Mouse (Mus musculus) intestine, embryonic 14.5 days (tissue): Measurements from ENCODE around the gene Cyp27b1. TPM values are rescaled to one million over a fixed set of nuclear protein-coding genes. Genes with fewer than 3 reads are reported as not detected.
"Not testable (repeated sequence)": the region's sequence is repeated elsewhere in the genome, so short reads cannot be mapped to it uniquely, and the experiment has no call there.

Experiments used
- ATAC-seq: fragments of 200-750 bp; cut with Nextera tagmentation; replicated peaks from 2 replicates; pipeline ENCODE4 v1.8.0; 2017; ENCODE audit warnings: low read depth, moderate number of reproducible peaks, moderate TSS enrichment, moderate library complexity; ENCODE audit not compliant: low FRiP score, low TSS enrichment
- DNase-seq: peaks from one replicate; pipeline ENCODE4 v3.0.0-alpha.2; 2018; ENCODE audit warnings: low spot score
- H3K27ac ChIP-seq: fragments of 300-500 bp; sonication (generic); 2 replicates; pipeline ENCODE4 v1.5.1; 2014; ENCODE audit warnings: low read depth, mild to moderate bottlenecking, control low read depth
- H3K27me3 ChIP-seq: fragments of 300-500 bp; sonication (generic); replicated peaks from 2 replicates; pipeline ENCODE4 v1.6.1; 2014; ENCODE audit warnings: low read length, control low read depth; ENCODE audit not compliant: control insufficient read depth, insufficient read depth
- H3K36me3 ChIP-seq: fragments of 300-500 bp; sonication (generic); 2 replicates; pipeline ENCODE4 v1.6.1; 2014; ENCODE audit warnings: low read length, control low read depth; ENCODE audit not compliant: control insufficient read depth, insufficient read depth
- H3K4me1 ChIP-seq: fragments of 300-500 bp; sonication (generic); replicated peaks from 2 replicates; pipeline ENCODE4 v1.6.1; 2014; ENCODE audit warnings: low read length, control low read depth, mixed read lengths; ENCODE audit not compliant: control insufficient read depth, insufficient read depth
- H3K4me2 ChIP-seq: fragments of 300-500 bp; sonication (generic); 2 replicates; pipeline ENCODE4 v1.6.1; 2014; ENCODE audit warnings: low read length
- H3K4me3 ChIP-seq: fragments of 300-500 bp; sonication (generic); 2 replicates; pipeline ENCODE4 v1.5.1; 2014; ENCODE audit warnings: low read depth, low read length, control low read depth, mixed read lengths
- H3K9ac ChIP-seq: fragments of 300-500 bp; sonication (generic); 2 replicates; pipeline ENCODE4 v1.6.1; 2014; ENCODE audit warnings: mild to moderate bottlenecking, low read length
- H3K9me3 ChIP-seq: fragments of 300-500 bp; sonication (generic); 2 replicates; pipeline ENCODE4 v1.6.1; 2016; ENCODE audit warnings: low read length, control low read depth; ENCODE audit not compliant: control insufficient read depth
- WGBS: fragments of 180-500 bp; shearing (Covaris S2); extraction: QIAGEN DNeasy Blood & Tissue Kit; methylation state at CpG from one replicate; pipeline ENCODE4 v1.1.7; 2014; 5-methylcytosine and 5-hydroxymethylcytosine counted together
- polyA plus RNA-seq: library from polyadenylated mRNA; unstranded; fragments of >200 nt; fragmentation: Nextera tagmentation; extraction: Ambion mirVana; gene quantifications from 2 replicates; pipeline ENCODE4 v1.2.1, GENCODE M21; 2014

The Cyp27b1 gene
- polyA plus RNA-seq, 1 experiment from 2014 or later, result 0.15 TPM

DNA sequence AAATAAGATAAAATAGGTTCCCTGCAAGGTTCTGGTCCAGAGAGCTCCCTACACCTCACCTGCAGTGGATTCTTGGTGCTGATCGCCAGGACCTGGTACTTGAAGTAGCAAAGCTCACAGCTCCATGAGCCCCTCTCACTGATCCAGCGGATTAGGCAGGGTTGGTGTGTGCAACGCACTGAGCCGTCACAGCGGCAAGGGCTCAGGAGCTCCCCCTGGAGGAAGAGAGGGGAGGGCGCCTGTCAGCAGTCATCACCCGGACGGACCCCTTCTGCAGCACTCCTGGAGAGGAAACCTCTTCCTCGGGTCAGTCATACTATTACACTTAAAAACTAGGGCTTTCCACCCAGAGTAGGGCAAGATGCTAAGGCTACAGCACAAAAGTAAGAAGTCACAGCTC lies 10.1 kb downstream of the Cyp27b1 start:
- Histone ChIP-seq H3K27ac (no peak overlapping the region), H3K9ac (no peak overlapping the region)
- ATAC-seq, result no peak

DNA sequence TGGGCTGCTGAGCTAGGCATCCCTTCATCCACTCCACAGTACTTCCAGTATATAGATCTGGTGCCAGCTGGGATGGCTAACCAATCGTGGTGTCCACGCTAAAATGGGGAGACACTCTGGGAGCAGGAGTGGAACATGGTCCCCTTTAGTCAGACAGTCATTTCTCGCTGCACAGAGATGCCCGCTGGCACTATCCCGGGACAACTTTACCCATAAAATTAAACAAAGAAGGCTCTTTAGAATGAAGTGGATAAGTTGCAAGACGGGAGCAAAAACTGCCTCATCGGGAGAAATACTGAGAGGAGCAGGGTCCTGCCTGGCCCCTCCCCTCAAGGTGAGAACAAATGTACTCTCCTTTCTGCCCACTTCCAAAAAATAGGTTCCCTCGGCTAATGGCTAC lies 10.7 kb downstream of the Cyp27b1 start:
- ATAC-seq, result no peak
- Histone ChIP-seq H3K36me3 (peaks cover 21% of the 10 kb centered on the region), H3K27me3 (0 out of 2 replicates have a peak, but pooled peaks cover 3% of the 10 kb centered on the region), H3K4me2 (peak overlapping the region; percentile 85), H3K9ac (no peak overlapping the region), H3K9me3 (no peaks in the 10 kb centered on the region), H3K27ac (no peak overlapping the region), H3K4me1 (peaks cover 18% of the 10 kb centered on the region), H3K4me3 (peak overlapping the region; percentile 68)
- 8% methylated on average over 8 of the region's 8 CpGs for WGBS
- no peak for DNase-seq

More for the DNA sequence above, 10.1 kb downstream of the Cyp27b1 start:
- peak; percentile 91 for DNase-seq
- Histone ChIP-seq H3K4me1 (peaks cover 18% of the 10 kb centered on the region), H3K4me2 (peak overlapping the region; percentile 85), H3K4me3 (peak overlapping the region; percentile 68), H3K36me3 (peaks cover 21% of the 10 kb centered on the region), H3K27me3 (0 out of 2 replicates have a peak, but pooled peaks cover 3% of the 10 kb centered on the region), H3K9me3 (no peaks in the 10 kb centered on the region)
- WGBS, result under 1% methylated on average over 9 of the region's 9 CpGs

DNA sequence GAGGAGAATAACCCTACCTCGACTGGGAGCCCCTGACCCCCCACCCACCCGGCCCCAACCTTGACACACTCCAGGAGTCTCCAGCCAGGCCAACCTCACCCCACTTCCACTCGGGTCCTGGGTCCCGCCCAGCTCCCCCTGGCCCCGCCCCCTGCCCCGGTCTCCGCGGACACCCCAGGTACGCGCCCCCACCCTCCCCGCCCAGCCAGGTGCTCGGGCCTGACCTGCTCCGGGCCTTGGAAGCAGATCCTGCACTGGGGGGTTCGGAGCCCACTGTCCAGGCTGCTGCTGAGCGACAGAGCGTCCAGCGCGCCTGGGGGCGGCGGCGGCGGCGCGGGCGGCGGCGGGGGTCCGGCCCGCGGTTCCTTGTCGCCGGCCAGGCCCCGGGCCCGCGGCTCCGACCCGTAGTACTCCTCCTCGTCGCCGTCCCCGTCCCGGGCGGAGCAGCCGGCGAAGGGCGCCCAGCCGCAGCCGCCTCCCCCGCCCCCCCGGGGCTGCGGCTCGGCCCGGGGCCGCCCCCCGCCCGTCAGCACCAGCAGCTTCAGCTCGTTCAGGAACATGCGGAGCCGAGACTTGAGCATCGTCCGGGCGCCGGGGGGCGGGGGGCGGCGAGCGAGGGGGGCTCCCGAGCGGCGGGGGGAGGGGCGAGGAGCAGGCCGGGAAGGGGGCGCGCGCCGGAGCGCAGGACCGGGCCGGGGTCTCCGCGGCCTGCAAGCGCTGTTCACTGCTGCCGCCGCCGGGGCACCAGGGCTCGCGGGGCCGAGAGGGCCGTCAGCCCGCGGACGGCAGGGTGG lies 11.3 kb downstream of the Cyp27b1 start:
- DNase-seq, result no peak
- ATAC-seq, result no peak
- 0 out of 2 replicates have a peak overlapping the region, but pooled peaks have one; percentile 47 for H3K27ac ChIP-seq

DNA sequence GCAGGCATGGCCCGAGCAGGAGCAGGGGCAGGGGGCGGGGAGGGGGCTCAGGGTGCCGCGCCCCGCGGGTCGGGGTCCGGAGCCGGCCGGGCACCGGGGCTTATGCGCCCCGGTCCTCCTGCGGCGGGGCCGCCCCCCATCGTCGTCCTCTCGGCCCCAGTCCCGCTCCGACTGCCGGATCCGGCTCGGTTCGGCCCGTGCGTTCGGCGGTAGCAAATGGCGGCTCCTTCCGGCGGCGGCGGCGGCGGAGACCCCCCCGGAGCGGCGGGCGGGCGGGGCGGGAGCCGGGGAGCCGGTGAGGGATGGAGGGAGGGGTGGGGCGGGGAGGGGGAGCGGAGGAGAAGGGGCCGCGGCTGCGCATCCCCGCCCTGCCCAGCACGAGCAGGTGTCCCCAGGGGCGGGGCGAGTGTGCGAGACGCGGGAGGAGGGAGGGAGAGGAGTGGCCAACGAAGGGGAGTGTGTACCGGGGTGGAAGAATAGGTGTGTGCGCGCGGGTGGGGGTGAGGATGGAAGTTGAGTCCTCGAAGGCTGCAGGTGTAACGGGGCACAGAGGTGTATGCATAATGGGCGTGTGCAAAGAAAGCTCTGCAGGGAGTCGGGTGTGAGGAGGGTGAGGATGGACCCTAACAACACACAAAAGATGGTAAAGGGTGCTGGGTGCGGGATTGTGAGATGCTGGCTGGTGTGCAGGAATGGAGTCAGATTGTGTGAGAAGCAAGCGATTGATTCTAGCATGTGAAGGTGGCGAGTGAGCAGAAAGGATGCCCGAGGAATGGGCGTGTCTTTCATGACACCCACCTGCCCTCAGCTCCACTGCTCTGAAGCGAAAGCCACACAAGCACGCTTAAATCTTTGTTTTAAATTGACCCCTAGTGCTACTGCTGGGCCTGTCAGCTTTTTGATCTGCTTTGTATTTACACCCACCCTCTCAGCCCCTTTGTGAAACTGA lies 12.2 kb downstream of the Cyp27b1 start, which contains the start of gene March9:
TSS of gene March9 (minus strand) at position 217 of the 949 bp plus-strand sequence.
- Histone ChIP-seq H3K4me3 (peak within 1 kb of the TSS; percentile 68), H3K36me3 (peaks cover 22% of the 10 kb centered on the region), H3K9me3 (no peaks in the 10 kb centered on the region), H3K27ac (0 out of 2 replicates have a peak within 1 kb of the TSS, but pooled peaks have one; percentile 47), H3K4me1 (peaks cover 25% of the 10 kb centered on the region), H3K9ac (peak within 1 kb of the TSS; percentile 77), H3K27me3 (0 out of 2 replicates have a peak, but pooled peaks cover 3% of the 10 kb centered on the region), H3K4me2 (peak within 1 kb of the TSS; percentile 85)
- 2% methylated on average over 56 of the region's 72 CpGs for WGBS
- DNase-seq (peak; percentile 82), ATAC-seq (peak; percentile 17)

More for the DNA sequence above, 11.3 kb downstream of the Cyp27b1 start:
- H3K27me3 ChIP-seq, result 0 out of 2 replicates have a peak, but pooled peaks cover 3% of the 10 kb centered on the region
- H3K36me3 ChIP-seq, result peaks cover 17% of the 10 kb centered on the region
- H3K4me1 ChIP-seq, result peaks cover 18% of the 10 kb centered on the region
- WGBS, result under 1% methylated on average over 63 of the region's 92 CpGs
- no peaks in the 10 kb centered on the region for H3K9me3 ChIP-seq
- H3K4me3 ChIP-seq, result peak overlapping the region; percentile 68
- peak overlapping the region; percentile 85 for H3K4me2 ChIP-seq
- H3K9ac ChIP-seq, result peak overlapping the region; percentile 77

DNA sequence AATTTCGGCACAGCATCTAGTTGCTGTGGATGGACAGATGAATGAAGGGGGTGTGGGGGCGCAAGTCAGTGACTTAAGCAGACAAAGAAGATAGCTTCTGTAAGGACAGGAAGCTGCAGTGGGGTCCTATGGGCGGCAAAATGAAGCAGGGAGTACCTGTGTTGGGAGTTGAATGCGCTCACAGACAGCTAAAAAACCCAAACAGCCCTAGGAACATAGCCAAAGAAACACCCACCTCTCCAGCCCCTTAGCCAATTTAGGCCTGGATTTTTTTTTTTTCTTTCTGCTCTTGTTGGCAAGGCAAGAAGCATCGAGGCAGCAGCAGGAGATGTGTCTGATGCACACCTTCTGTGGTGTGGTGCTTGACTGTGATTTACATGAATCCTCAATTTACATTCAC lies 13.0 kb downstream of the Cyp27b1 start:
- Histone ChIP-seq H3K4me1 (peaks cover 26% of the 10 kb centered on the region), H3K4me3 (no peak overlapping the region), H3K9me3 (no peaks in the 10 kb centered on the region), H3K9ac (no peak overlapping the region), H3K27ac (no peak overlapping the region), H3K27me3 (0 out of 2 replicates have a peak, but pooled peaks cover 3% of the 10 kb centered on the region), H3K36me3 (peaks cover 22% of the 10 kb centered on the region), H3K4me2 (no peak overlapping the region)
- 49% methylated on average over 5 of the region's 5 CpGs for WGBS
- DNase-seq (no peak), ATAC-seq (no peak)

DNA sequence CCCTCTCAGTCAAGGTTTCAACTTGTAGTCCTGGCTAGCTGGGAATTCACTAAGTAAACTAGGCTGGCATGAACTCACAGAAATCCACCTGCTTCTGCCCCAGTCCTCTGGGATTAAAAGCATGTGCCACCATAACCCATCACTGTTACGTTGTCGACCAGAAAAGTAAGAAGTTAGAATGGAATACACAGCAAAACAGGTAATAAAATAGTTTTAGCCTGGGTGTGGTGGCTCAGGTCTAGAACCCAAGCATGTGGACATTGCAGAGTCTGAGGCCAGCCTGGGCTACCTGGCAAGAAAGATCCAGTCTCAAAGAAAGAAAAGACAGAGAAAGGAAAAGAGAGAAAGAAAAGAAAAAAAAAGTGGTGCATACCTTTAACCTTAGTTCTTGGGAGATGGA lies 13.5 kb downstream of the Cyp27b1 start:
- Histone ChIP-seq H3K27me3 (0 out of 2 replicates have a peak, but pooled peaks cover 3% of the 10 kb centered on the region), H3K4me3 (no peak overlapping the region), H3K36me3 (peaks cover 22% of the 10 kb centered on the region), H3K27ac (no peak overlapping the region), H3K9me3 (no peaks in the 10 kb centered on the region), H3K4me1 (peaks cover 26% of the 10 kb centered on the region), H3K9ac (no peak overlapping the region), H3K4me2 (no peak overlapping the region)
- DNase-seq (no peak), ATAC-seq (no peak)
- 71% methylated on average over 2 of the region's 2 CpGs for WGBS

DNA sequence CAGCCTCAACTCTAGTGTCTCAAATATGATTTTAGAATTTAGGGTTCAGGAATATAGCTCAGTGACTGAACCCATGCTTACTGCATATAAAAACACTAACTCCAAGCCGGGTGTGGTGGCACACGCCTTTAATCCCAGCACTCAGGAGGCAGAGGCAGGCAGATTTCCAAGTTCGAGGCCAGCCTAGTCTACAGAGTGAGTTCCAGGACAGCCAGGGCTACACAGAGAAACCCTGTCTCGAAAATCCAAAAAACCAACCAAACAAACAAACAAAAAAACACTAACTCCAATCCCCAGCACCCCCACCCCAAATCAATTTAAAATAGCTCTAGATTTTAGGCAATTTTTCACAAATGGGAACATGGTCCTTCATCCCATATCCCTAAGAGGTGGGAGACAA lies 14.1 kb downstream of the Cyp27b1 start:
- H3K4me2 ChIP-seq, H3K27ac ChIP-seq, H3K9ac ChIP-seq, H3K27me3 ChIP-seq, H3K4me3 ChIP-seq, H3K9me3 ChIP-seq, ATAC-seq, DNase-seq: not testable (repeated sequence)
- 85% methylated on average over 4 of the region's 4 CpGs for WGBS
- H3K36me3 ChIP-seq, result peaks cover 27% of the 10 kb centered on the region
- H3K4me1 ChIP-seq, result peaks cover 26% of the 10 kb centered on the region

DNA sequence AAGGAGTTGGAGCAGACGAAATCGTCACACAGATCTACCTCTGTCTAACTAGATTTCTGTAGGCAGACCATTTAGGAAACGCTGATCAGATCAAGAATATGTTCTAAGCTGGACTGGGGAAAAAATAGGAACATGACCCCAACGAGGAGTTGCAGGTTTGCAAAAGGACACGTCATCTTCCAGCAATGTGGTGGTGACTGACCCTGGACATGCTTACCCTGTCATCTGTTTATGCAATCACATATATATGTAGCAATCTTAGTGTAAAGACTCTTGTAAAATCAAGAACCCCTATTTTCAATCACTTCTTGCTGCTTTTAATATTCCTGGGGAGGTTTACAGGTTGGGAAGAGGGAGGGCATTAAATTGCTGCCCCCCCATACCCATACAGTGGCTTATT lies 14.5 kb downstream of the Cyp27b1 start:
- H3K27ac ChIP-seq, result no peak overlapping the region
- H3K27me3 ChIP-seq, result 0 out of 2 replicates have a peak, but pooled peaks cover 3% of the 10 kb centered on the region
- H3K36me3 ChIP-seq, result peaks cover 31% of the 10 kb centered on the region
- ATAC-seq (no peak), DNase-seq (no peak)
- no peaks in the 10 kb centered on the region for H3K9me3 ChIP-seq
- no peak overlapping the region for H3K9ac ChIP-seq
- peaks cover 26% of the 10 kb centered on the region for H3K4me1 ChIP-seq
- no peak overlapping the region for H3K4me3 ChIP-seq
- 0 out of 2 replicates have a peak overlapping the region, but pooled peaks have one; percentile 47 for H3K4me2 ChIP-seq
- 72% methylated on average over 5 of the region's 5 CpGs for WGBS
